Mouse (Mus musculus) cortical plate, adult 2 months (tissue): ENCODE results near the gene Hagh.

ENCODE experiments used
- CTCF ChIP-seq: fragments of 200-500 bp; IDR thresholded peaks from 2 replicates; pipeline ENCODE4 v1.5.1; 2011; ENCODE audit warnings: mild to moderate bottlenecking, control low read depth, low read length; ENCODE audit not compliant: insufficient read depth; ENCODE audit errors: extremely low read depth
- POLR2A ChIP-seq: fragments of 200-500 bp; IDR thresholded peaks from 2 replicates; pipeline ENCODE4 v1.6.1; 2011; ENCODE audit warnings: mild to moderate bottlenecking, low read length, control low read depth; ENCODE audit not compliant: insufficient read depth; ENCODE audit errors: extremely low read depth

- TF ChIP-seq POLR2A, result no peak
- no peak for TF ChIP-seq CTCF
These were observed 47.8 kb upstream of the Hagh start for GRCm38 (mm10) chr17:24792190-24792589.
